Mouse (Mus musculus) adrenal gland, adult (tissue): ENCODE data around the gene Rasa4.
"Not testable (repeated sequence)": the region's sequence is repeated elsewhere in the genome, so short reads cannot be mapped to it uniquely, and the experiment has no call there.

ENCODE experiments used
- DNase-seq, 2 experiments: peaks; one replicate each; pipeline ENCODE4 v3.0.0; 2022 to 2023; ENCODE audit warnings: low spot score in 1 of 2; ENCODE audit not compliant: inconsistent age in 2 of 2

The Rasa4 gene

GRCm38 (mm10) chr5:136066404-136067148, 17.1 kb upstream of the Rasa4 start:
- DNase-seq, result not testable (repeated sequence)

GRCm38 (mm10) chr5:136069411-136069810, 14.3 kb upstream of the Rasa4 start:
- no peak for DNase-seq

GRCm38 (mm10) chr5:136073051-136073450, 10.7 kb upstream of the Rasa4 start:
- no peak for DNase-seq

- no peak for DNase-seq
Measured at GRCm38 (mm10) chr5:136073526-136073925, 10.2 kb upstream of the Rasa4 start.

DNA sequence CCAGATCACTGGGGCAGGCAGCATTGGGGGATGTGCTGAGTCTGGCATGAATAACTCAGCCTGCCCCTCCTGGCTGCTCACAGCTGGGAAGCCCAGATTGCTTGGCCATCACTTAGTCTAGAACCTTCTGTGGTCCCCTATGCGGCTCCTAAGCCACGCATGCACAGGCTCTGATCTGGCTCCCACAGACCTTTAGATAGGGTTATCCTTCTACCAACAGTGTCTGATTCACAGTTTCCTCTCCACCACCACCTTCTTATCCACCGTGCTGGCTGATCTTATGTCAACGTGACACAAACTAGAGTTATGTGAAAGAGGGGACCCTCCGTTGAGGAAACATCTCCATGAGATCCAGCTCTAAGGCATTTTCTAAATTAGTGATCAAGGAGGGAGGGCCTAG, 8.6 kb upstream of the Rasa4 start:
- no peak for DNase-seq

DNA sequence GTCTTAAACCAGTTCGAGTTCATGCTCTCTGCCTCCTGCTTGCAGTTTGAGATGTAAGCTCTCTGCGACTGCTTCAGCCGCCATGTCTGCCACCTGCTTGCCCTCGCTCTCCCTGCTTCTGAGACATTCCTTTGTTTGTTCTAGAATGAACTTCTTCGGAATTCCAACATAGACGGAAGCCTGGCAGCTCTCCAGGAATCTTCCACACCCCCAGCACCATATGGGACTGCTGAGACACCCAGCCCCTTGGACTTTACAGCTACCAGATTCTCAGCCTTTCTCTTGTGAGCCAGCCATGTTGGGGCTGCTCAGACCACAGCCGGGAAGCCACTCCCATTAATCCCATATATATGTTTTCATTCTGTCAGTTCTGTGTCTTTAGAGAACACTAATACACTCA, 7.4 kb upstream of the Rasa4 start:
- no peak for DNase-seq

DNA sequence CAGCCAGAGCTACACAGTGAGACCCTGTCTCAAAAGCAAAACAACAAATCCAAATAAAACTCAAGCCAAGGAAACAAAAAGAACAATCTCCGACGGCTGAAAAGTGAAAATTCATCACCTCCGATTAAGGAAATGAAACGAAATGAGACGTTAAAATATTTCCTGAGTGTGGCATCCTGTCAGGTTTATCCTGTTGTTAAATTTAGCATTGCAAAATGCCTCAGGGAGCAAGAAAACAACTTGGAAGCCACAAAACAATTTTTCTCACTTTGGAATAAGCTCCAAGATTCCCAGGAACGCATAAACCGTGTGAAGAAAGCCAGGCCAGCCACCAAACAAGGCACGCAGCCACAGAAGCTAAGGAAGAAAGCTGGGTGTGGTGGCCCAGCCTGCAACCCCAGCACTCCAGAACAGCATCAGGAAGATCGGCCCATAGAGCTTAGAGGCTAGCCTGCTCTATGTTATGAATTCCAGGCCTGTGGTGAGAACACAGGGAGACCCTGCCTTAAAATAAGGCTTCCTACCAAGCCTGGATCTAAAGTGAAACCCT, 6.6 kb upstream of the Rasa4 start:
- DNase-seq, result peak in 1 of 2 experiments; percentile 47

- DNase-seq, result no peak
Measured at GRCm38 (mm10) chr5:136078136-136078535, 5.6 kb upstream of the Rasa4 start.

DNA sequence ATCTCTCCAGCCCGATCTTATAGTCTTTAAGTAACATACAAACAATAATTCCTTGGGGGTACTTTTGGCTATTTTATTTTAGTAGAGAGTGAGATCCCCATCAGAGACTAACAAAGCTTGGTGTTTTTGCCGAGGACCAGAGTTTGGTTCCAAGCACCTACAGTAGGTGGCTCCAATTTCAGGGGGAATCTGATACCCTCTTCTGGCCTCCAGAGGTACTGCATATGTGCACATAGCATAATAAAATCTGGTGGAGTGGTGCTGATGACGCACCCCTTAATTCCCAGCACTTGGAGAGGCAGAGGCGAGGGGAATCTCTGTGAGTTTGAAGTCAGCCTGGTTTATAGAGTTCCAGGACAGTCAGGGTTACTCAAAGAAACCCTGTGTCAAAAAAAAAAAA, 1.4 kb upstream of the Rasa4 start:
- no peak for DNase-seq

GRCm38 (mm10) chr5:136084144-136084881, 597 bp downstream of the Rasa4 start:
- DNase-seq, result peak; percentile 53 to 77

DNA sequence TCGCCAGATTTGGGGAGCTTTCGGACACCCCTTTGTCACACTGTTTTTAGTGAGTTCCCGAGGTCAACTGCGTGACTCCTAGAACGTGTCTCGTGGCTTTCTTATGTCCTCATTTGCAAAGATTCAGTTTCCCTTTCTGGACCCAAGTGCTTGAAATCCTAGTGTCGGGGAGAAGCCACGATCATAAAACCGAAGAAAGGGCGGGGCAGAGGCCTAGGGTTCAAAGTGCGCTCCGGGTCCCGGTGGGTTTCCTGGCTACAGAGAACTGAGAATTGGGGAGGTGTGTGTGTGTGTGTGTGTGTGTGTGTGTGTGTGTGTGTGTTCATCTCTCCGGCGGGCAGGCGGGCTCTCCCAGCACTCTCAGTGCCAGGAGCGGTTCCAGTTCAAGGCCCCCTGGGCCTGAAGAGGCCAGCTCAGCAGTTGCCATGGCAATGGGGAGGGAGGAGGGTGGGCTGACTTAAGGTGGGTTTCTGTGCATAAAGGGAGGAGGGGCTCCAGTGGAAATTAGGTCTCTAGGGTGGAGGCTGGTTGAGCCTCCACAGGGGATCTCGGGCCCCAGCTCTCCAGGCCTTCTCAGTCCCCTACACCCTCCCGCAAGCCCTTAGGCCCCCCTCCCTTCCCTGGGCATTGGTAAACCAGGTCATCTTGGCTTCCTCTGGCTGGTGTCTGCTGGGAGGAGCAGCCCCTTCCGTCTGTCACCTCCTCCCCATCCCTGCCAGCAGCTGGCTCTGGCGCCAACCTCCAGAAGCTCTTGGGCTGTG, 1.4 kb downstream of the Rasa4 start:
- DNase-seq, result peak; percentile 77 to 88

DNA sequence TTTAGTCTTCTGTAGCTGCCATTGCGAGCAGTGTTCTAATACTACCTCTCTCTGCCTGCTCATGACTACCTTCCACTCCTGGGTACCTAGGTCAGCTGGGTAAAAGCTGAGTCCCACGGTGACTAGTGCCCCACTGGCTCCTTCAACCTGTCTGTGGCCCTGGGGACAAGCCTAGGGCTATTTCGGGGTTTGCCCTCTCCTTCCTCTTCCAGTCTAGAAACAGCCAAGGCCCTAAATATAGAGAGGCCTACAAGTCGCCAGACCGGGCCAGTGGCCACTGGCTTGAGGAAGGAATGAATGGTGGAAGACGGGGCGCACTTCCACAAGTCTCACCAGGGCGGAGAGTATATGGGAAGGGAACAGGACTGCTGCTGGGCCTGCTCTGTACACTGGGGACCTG, 2.6 kb downstream of the Rasa4 start:
- no peak for DNase-seq

DNA sequence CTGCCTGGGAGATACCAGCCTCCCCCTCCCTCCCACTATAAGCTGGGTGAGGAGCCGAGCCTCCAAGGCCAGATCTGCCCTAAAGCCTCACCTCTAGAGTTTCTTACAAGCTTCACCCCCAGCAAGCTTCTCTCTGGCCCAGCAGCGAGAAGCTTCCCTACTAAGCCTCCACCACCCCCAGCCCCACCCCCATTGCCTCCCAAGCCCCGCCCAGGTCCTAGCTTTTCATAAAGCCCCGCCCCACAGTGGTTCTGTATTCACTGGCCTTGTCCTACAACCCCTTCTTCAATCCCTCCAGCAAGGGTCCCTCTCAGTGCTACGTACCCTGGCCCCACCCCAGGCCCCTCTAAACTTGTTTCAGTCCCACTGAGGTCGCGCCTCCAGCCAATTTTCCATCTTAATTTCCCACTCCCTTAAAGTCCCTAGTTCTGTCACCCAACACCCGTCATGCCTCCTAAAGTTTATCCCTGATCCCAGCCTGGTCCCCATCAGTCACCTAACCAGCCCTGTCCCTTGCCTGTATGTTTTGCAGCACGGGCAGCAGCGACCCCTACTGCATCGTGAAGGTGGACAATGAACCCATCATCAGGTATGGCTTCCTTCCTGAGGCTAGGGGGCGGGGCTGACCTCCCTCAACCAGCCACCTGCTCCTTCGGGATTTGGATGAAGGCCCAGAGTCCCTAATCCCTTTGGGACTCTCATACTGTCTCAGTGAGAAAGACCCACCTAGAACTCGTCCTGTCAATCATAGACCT, 5.3 kb downstream of the Rasa4 start:
- DNase-seq, result no peak

DNA sequence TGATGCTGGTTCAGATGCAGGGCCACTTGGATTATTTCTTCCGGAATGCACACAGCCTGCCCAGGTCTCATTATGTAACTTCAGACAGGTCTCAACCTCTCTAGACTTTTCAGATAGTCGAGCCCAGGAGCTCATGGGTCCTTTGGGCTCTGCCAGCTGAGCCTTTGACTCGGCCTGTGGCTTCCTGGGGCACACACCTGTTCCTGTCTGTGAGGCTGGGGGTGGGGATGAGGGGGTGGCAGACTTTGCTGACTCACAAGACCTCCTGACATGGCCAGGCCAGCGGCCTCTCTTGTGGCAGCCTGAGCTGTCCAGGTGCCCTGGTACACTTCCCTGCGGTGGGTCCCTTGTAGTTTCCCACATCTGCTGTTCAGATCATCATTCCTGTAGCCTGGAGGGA, 8.2 kb downstream of the Rasa4 start:
- DNase-seq, result no peak

- DNase-seq, result no peak
Measured at GRCm38 (mm10) chr5:136094249-136095010, 10.7 kb downstream of the Rasa4 start.

DNA sequence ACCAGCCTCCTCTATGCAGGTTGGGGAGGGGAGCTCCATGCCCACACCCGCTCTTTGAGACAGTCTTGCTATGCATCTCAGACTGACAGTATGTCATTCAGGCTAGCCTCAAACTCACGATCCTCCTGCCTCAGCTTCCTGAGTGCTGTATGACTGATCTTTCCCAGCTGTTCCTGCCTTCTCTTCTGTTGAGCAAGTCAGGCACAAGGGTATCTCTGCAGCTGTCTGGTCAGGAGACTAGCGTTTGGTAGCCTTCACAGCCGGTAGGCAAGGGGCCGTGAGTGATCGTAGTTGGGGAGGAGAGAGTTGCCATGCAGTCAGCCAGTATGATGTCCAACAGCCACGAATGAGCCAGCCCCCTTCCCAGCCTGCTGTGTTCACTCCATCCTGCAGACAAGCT, 11.4 kb downstream of the Rasa4 start:
- DNase-seq, result no peak

GRCm38 (mm10) chr5:136098536-136098935, 14.8 kb downstream of the Rasa4 start:
- no peak for DNase-seq

GRCm38 (mm10) chr5:136102099-136102820, 18.5 kb downstream of the Rasa4 start:
- peak; percentile 76 to 82 for DNase-seq

- no peak for DNase-seq
Measured at GRCm38 (mm10) chr5:136104511-136104910, 20.8 kb downstream of the Rasa4 start.
